Mouse (Mus musculus) thymus, adult 18-20 months (tissue): ENCODE results near the gene Cyb5b.
"Not testable (repeated sequence)": the region's sequence is repeated elsewhere in the genome, so short reads cannot be mapped to it uniquely, and the experiment has no call there.

Experiments
- DNase-seq, 2 experiments: peaks; one replicate each; pipeline ENCODE4 v3.0.0; 2022; ENCODE audit warnings: mixed read lengths in 2 of 2

Gene Cyb5b

GRCm38 (mm10) chr8:107150404-107151157 lies at the start of gene Cyb5b:
Gene Cyb5b, plus strand, starts transcription at chr8:107150640.
- peak; percentile 91 for DNase-seq

GRCm38 (mm10) chr8:107104547-107104946 lies 45.9 kb upstream of the Cyb5b start:
- DNase-seq: peak; percentile 24 to 41

- DNase-seq: not testable (repeated sequence)
Measured at GRCm38 (mm10) chr8:107108089-107108488, 42.4 kb upstream of the Cyb5b start.

- no peak for DNase-seq
Measured at GRCm38 (mm10) chr8:107108978-107109720, 41.3 kb upstream of the Cyb5b start.

- no peak for DNase-seq
Measured at GRCm38 (mm10) chr8:107109816-107110435, 40.5 kb upstream of the Cyb5b start.

GRCm38 (mm10) chr8:107110629-107111330 lies 39.7 kb upstream of the Cyb5b start:
- no peak for DNase-seq

- DNase-seq: no peak
Measured at GRCm38 (mm10) chr8:107111340-107112105, 38.9 kb upstream of the Cyb5b start.

- DNase-seq: no peak
Measured at GRCm38 (mm10) chr8:107113209-107113608, 37.2 kb upstream of the Cyb5b start.

GRCm38 (mm10) chr8:107114150-107115007 lies 36.1 kb upstream of the Cyb5b start:
- DNase-seq: no peak

GRCm38 (mm10) chr8:107115008-107115320 lies 35.5 kb upstream of the Cyb5b start:
- DNase-seq: no peak

GRCm38 (mm10) chr8:107116023-107116422 lies 34.4 kb upstream of the Cyb5b start:
- DNase-seq: peak; percentile 40 to 62

- no peak for DNase-seq
Measured at GRCm38 (mm10) chr8:107117019-107117418, 33.4 kb upstream of the Cyb5b start.

GRCm38 (mm10) chr8:107118803-107119233 lies 31.6 kb upstream of the Cyb5b start:
- peak; percentile 26 to 46 for DNase-seq

- no peak for DNase-seq
Measured at GRCm38 (mm10) chr8:107119412-107119811, 31.0 kb upstream of the Cyb5b start.

- DNase-seq: no peak
Measured at GRCm38 (mm10) chr8:107120806-107121205, 29.6 kb upstream of the Cyb5b start.

- DNase-seq: no peak
Measured at GRCm38 (mm10) chr8:107121681-107122291, 28.7 kb upstream of the Cyb5b start.

GRCm38 (mm10) chr8:107123063-107123614 lies 27.3 kb upstream of the Cyb5b start:
- DNase-seq: no peak

GRCm38 (mm10) chr8:107124343-107124742 lies 26.1 kb upstream of the Cyb5b start:
- no peak for DNase-seq

GRCm38 (mm10) chr8:107129171-107130025 lies 21.0 kb upstream of the Cyb5b start:
- no peak for DNase-seq

GRCm38 (mm10) chr8:107130028-107130427 lies 20.4 kb upstream of the Cyb5b start:
- DNase-seq: no peak
